Mouse (Mus musculus): ENCODE measurements around the gene Rsrp1.

Gene Rsrp1

DNA sequence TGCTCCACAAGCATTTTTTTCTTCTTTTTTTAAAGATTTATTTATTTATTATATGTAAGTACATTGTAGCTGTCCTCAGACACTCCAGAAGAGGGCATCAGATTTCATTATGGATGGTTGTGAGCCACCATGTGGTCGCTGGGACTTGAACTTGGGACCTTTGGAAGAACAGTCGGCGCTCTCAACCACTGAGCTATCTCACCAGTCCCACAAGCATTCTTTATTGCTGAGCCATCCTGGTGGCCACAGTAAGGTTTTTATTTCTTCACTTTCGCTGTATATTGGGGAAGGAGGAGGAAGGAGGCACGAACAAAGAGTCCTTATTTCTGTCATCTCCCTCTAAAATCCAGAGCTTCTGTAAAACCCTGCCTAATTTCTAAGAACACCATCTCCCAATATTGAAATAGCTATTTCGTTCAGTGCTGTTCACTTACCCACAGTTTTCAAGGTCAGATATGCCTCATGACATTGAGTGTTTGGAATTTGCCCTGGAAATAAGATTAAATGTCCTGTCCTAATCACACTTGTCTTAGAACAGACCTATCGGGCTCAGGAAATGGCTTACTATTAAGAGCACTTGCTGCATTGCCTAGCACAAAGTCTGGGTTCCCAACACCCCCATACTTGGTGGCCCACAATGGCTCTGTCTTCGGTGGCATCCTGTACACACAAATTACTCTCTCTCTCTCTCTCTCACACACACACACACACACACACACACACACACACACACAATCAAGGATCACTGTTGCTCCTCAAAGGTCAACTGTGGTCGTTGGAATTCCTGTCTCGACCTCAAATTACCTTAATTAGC is 1.1 kb upstream of the Rsrp1 start:
- DNase-seq (ENCODE audit: low read depth): no peak

DNA sequence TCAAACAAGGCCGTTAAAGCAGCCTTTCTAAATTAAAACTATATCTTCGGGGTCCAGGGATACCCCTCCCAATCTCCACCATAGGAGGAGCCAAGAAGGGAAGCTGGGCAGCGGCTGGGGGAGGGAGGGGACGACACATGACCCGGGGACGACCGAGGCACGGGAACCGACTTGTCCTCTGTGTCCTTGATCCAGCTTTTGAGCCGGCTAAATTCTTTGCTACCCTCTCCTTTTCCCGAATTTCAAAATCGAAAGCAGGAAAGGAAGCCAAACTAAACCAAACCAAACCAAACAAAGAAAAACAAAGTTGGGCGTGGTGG is 507 bp upstream of the Rsrp1 start:
- no peak for DNase-seq (ENCODE audit: low read depth)

DNA sequence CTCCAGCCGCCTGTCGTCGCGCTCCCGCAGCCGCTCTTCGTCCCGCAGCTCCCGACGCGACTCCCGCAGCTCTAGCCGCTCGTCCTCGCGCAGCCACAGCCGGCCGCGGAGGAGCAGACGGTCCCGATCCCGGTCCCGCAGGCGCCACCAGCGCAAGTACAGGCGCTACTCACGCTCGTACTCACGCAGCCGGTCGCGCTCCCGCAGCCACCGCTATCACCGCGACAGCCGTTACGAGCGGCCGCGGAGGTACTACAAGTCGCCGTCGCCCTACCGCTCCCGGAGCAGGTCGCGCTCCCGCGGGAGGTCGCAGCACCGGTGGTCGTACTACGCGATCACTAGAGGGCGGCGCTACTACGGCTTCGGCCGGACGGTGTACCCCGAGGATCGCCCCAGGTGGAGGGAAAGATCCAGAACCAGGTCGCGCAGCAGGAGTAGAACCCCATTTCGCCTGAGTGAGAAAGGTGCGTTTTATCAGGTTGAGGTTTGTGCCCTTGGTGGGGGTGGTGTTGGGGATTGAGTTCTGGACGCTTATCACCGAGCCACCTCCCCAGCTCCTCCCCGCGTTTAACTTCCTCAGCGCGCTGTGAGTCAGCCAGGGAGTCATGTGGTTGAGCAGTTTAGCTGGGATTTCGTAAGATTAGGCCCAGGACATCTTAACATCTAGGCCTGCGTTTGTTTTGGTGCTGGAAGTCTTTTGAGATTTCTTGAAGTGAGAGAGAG is 788 bp downstream of the Rsrp1 start:
- DNase-seq (ENCODE audit: low read depth): peak; percentile 89

DNA sequence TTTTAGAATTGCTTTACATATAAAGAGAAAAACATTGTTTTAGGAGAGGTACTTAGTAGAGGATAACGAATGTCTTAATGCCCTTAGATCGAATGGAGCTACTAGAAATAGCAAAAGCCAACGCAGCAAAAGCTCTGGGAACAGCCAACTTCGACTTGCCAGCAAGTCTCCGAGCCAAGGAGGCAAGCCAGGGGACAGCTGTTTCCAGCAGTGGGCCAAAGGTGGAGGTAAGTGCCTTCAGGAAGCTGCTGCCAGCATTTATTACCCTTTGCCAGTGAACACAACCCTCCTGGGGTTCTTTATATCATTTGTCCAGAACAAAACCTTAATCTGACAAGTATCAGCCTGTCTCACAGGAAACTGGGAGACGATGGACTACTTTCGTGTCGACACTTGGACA is 1.8 kb downstream of the Rsrp1 start:
- DNase-seq (ENCODE audit: low read depth): no peak

DNA sequence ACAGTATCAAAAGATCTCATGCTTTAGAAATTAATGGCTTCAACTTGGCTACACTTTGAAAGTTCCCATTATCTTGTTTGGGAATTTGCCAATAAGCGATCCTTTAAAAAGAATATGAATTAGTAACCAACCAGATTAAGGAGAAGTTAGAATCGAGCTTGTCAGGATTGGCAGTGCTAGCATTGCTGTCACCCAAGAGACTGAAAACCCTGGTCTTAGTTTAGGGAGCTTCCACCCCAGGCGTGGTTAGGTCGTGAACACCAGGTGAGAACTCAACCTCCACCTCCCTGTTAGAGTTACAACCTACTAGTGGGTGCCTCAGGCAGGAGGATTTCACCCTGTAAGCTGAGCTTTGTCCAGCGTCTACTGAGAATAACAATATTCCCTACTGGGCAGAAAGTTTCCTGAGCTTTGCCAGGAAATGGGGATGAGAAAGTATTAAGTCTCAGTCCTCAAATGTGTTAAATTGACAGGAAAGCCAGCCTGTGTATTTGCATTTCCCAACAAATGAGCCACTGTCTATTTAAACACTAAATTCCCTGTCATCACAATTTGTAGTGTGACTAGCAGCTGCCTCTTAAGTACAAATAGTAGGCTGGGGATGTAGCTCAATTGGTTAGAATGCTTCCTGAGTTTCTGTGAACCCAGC is 4.5 kb downstream of the Rsrp1 start:
- DNase-seq (ENCODE audit: low read depth): no peak

DNA sequence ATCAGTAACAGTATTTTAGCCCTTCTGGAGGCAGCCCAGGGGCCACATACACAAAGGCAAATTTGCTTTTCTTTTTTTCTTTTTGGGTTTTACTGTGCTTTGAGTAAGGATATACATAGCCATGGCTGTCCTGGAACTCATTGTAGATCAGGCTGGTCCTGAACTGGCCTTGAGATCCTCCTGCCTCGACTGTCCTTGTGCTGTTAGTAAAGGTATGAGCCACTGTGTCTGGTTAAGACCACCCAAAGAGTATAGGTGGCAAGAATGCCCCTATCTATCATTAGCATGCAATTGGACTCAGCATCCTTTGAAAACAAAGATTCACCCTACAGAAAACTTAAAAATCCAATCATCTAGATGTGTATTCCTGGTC is 5.1 kb downstream of the Rsrp1 start:
- DNase-seq (ENCODE audit: low read depth): no peak

DNA sequence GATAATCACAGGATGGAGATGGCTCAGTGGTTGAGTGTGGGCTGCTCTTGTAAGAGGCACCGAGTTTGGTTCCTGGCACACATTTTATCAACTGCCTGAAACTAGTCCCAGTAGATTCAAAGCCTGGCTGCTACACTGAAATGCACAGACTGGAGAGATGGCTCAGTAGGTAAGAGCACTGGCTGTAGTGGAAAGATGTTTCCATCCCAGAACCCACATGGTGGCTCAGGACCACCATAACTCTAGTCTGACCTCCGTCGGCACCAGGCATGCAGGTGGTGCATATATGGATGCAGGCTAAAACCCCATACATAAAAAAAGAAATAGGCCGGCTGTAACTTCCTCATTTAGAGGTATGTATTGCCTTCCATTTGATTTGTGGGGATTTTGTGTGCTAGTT is 6.1 kb downstream of the Rsrp1 start:
- no peak for DNase-seq (ENCODE audit: low read depth)

DNA sequence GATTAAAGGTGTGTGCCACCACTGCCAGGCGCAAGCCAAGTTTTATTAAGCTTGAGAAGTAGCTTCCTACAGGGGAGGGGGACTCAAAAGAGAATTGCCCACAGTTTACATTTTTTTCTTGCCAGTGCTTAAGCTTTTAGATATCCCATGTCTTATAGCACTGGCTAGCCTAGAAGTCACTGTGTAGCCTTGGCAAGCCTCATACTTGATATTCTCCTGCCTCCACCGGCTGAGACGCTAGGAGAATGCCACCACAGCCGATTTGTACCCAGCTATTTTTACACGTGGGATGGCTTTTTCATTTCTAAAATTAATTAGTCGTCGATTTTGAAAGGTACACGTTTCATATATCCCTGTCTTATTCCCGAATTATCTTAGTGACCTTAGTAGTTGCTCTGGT is 6.8 kb downstream of the Rsrp1 start:
- no peak for DNase-seq (ENCODE audit: low read depth)

DNA sequence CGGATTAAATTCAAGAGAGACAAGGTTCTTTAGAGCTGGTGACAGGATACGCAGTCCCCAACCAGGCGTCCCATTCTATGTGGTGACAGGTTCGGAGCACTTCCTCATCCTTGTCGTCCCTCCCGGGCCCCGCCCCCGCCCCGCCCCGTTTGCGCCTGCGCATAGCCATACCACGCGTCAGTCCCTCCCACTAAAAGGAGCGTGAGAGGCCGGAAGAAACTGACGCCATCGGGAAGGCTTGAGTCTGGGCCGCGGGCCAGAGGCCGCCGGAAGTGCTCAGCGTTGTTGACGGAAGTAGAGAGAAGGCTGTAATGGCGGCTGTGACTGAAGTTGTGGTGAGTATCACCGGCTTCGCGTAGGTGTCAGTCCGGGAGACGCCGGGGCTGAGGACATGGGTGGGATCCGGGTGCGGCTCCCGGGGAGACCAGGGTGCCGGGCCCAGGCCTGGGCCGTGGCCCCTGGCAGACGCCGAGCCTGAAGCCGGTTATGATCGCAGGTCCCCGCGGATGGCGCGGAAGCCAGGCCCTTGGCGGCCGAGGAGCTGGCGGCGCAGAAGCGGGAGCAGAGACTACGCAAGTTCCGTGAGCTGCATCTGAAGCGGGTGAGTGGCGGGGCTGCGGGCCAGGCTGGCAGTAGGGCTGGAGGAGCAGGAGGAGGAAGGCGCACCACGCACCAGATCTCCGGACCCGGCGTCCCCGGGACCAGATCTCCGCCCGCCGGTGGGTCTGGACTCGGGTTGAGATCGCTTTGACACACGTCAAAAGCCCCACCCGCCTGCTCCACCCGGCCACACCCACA is 7.5 kb downstream of the Rsrp1 start, which contains the start of gene Syf2:
Syf2 (plus strand) TSS at position 215 of the 798 bp plus-strand sequence.
- DNase-seq (ENCODE audit: low read depth): peak; percentile 98

DNA sequence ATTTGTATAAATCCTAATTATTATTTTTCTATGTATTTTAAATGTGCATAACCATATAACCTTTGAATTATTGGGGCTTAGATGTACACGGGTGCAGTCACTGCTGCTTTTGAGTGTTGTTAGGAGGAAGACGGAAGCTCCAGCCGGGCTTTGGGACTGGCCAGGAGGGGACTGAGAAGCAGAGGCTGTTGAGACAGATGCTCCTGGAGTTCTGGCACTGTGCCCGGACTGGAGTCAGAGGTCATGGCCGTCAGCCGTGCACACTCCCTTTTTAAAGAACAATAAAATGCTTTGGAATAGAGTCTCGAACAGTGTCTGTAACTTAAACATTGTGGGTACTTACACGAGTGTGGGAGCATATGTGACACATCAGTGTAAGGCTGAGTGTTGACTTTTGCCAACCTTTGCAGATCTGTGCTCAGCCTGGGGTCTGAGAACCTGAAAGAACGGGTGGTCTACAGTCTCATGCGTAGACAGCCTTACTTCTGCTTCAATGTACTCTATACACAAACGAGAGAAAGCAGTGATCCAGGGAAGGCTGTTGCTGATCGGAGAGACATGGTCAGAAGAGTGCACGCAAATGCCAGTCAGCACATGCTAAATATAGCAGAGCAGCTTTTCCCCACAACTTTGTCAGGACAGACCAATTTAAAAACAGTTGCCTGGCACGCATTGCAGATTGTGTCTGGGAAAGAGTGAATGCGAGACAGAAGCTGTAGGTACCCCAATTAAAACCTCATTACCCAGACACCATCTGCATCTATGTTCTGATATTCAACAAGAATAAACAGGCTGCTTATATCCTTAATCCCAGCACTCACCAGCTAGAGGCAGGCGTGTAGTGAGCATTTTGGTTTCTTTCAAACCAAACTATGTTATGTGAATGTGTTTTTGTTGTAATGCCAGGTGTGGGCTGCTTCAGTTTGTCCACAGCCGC is 14.1 kb downstream of the Rsrp1 start:
- no peak for DNase-seq (ENCODE audit: low read depth)

DNA sequence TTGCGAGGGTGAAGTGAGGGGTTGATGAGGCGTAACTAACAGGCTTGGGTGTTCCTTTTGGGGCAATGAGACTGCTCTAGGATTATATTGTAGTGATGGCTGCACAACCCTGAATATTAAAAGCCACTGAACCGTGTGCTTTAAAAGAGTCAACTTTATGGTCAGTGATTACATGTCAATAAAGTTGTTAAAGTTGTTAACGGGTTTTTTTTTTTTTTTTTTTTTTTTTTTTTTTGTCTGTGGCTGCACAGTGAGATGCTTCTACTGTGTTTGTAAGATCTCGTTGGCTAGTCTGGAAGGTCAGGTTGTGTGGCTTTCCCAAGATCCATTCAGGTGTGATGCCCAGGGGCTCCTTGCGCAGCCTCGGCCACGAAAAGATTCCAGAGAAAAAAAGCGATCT is 16.5 kb downstream of the Rsrp1 start:
- DNase-seq (ENCODE audit: low read depth): no peak

DNA sequence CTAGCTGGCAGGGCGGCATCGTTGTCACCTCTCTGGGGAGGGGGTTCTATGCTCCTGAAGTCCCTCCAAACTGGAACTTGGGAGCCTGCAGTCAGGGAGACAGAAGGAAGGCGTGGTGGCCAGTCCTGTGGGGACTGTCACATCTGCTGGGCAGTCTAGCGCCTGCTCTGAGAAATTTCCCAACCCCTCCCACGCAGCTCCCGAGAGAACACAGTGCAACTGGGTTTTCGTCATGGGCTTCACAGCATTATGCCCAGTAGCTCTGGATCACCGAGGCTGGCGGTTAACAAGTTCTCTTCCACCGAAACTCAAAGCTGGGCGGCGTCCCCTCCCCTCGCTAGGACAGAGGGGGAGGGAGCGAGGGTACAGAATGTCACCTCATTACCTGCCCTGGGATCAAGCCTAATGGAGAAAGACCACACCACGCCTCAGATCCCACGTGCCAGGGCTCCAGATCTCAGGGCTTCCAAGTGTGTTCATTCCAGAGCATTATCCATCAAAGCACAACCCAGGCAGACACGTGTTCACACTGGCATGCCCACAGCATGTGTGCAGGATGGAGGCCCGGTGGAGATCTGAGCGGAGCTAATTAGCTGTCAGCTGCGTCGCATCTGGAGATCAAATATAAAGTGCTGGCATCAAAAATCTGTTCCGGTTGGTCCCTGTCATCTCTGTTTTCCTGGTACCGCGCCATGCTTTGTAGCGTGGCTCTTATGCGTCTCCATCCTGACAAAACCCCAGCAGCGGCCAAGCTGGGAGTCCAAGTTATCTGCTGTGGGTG is 20.6 kb downstream of the Rsrp1 start:
- DNase-seq (ENCODE audit: low read depth): no peak

DNA sequence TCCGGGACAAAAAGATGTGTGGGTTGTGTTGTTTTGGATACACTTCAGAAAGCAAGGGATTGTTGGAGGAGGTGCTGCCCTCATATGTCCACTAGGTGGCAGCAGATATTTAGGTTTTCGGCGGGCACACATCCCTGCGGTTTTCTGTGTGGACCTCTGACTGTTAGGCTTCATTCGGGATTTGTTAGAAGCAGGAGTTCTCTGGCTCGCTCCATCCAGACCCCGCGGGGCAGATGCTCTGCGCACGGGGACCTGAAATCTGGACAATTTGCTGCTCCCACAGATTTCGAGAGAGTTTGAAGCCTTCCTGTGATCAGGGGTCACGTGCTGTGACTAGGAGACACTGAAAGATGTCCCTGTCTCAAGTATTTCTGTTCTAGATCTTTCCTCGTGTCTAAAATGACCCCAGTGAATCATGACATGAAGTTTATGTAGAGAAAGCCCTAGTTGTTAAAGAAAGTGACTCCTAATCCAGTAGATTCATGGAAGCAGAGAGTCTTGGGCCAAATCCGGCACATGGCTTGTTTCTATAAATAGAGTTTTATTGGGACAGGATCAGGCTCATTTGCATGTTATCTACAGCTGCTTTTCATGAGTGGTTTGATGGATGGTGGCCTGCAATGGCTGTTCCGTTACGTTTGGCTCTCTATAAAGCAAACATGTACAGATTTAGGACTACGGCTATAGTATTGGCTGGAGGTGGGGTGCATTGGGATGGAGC is 22.8 kb downstream of the Rsrp1 start:
- DNase-seq (ENCODE audit: low read depth): peak; percentile 88

DNA sequence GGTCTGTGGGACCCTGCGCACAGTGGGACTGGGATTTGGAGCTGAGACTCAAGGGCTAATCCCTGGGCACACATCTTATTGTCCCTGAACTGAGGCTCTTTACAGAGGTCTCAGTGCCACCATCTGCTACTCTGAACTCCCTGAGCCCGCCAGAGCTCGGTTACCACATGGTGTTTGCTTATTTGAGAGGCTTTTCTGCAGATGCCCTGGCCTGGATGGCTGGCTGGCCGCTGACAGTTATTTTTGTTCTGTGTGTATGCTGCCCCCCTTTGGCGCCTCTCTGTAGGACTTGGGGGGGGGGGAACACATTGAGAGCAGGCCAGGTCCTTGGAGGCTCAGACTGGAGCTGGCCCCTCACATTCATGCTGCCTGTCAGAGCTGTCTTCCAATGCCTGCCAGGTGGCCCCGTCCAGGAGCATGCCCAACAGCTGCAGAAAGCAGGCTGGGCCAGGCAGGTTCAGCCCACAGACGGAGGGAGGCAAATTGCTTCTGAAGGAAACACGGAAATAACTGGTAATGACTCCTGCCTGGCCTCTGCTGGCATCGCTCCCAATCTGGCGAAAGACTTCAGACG is 27.2 kb downstream of the Rsrp1 start:
- DNase-seq (ENCODE audit: low read depth): peak; percentile 88

DNA sequence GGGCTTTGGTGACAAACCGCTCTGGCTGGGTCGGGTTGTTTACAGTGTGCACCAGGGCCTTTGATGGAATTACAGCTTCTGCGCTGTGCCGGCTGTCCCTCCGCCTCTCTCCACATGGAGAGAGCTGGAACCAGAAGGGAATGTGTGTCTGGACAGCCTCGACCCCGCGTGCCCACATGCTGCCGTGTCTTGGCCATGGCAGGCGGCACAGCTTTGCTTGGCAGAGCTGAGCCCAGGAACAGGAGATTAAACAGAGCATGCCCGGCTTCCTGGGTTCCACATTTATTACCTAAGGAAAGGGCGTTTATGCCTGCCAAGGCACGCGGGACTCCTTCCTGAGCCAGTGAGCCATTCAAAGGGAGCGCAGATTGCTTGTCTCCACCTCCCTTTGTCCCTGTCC is 31.1 kb downstream of the Rsrp1 start:
- no peak for DNase-seq (ENCODE audit: low read depth)

DNA sequence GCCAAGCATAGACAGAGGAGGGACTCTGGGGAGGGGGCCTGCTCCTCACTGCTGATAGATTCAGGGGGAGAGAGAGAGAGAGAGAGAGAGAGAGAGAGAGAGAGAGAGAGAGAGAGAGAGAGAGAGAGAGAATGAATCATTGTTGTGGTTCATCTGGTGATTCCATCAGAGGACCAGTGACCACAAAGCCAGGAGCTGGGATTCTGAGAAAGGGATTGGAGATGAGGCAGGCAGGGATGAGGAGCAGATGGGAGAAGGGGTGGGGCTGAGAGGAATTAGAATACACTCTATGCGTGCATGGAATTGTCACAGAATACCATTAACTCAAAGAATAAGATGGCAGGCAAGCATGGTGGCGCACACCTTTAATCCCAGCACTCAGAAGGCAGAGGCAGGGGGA is 31.8 kb downstream of the Rsrp1 start:
- no peak for DNase-seq (ENCODE audit: low read depth)

DNA sequence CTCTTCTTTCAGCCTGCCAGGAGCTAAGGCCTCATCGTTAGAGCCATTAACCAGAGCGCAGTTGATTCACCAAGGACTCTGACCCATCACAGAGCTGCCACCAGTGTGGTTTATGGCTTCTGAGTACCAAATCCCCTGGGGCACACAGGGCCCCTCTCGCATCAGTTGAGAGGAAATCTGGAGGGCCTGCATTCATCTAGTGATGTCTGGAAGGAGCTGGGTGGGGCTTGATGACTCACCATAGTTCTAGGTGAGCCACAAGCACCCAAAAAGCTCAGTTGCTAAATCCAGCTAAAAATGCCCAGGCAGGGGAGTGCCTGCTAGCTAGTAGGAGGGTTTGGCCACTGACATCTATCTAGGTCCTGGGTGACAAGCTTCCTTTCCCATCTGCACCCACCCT is 32.5 kb downstream of the Rsrp1 start:
- DNase-seq (ENCODE audit: low read depth): peak; percentile 39

DNA sequence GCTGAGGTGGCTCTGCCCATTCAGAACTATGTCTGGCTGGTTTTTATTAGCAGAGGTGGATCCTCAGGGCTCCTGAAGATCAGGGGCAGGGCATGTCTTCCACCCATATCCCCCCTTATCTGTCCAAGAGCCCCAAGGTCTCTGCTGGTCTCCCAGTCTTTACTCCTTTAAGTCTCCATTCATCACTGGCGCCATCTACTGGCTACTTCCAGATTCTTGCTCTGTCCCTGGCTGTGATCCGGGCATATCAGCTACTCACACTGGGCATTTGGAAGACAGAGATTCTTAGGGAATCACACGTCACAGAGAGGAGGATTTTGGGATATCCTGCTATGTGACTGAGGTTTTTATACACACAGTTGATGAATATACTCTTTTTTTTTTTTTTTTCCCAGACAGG is 32.9 kb downstream of the Rsrp1 start:
- DNase-seq (ENCODE audit: low read depth): peak; percentile 72

DNA sequence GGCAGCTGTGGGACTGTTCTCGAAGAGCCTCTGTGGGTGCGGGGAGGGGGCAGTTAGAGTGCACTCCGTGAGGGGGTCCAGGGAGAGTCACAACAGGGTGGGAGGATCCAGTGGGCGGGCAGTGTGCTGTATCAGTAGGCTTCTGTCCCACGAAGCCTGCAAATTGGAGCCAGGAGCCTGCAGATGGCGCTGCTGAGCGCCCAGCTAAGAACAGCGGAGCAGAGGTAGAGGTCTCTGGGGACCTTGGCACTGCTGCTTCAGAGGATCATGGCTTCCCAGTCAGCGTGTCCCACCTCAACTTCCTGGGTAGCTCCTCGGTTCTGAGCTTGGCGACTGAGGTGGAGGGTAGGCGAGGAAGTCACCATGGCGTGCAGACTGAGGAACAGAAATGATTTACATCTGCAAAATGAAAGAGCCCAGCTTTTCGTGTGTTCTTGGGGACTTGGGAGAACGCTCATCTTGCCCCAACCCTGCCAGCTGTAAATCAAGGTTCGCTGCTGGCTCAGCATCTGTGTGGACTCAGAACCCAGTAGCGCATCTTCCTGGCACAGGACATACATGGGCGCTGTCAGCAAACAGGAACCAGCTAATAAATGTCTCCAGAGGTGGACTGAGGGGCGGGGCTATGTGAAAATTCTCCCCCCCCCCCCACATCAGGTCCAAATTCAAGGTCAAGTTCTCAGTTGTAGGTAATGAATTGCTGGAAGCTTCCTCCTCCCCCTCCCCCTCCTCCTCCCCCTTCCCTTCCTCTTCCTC is 39.8 kb downstream of the Rsrp1 start:
- peak; percentile 41 for DNase-seq (ENCODE audit: low read depth)

Data from NIH3T3 (cell line).